Mouse (Mus musculus) MEL (cell line): ENCODE results near the gene Pikfyve.

Experiments used
- CTCF ChIP-seq, 3 experiments: IDR thresholded peaks in 2 of 3; conservative IDR thresholded peaks in 1 of 3; 2 replicates each; pipeline ENCODE4 v1.5.1; 2011 to 2012; ENCODE audit warnings: low read length in 3 of 3, low read depth in 2 of 3, mild to moderate bottlenecking in 2 of 3, improper control_type of control experiment in 1 of 3, inconsistent platforms in 1 of 3, mixed read lengths in 1 of 3, moderate library complexity in 1 of 3; ENCODE audit not compliant: control insufficient read depth in 1 of 3, insufficient read depth in 1 of 3, poor library complexity in 1 of 3, severe bottlenecking in 1 of 3
- POLR2A ChIP-seq, 2 experiments: IDR thresholded peaks; 2 replicates each; pipeline ENCODE4 v1.6.1; 2011 to 2012; ENCODE audit warnings: low read length in 2 of 2, mild to moderate bottlenecking in 2 of 2, control low read depth in 1 of 2, improper control_type of control experiment in 1 of 2, low read depth in 1 of 2, moderate library complexity in 1 of 2; ENCODE audit not compliant: control insufficient read depth in 1 of 2, insufficient read depth in 1 of 2, poor library complexity in 1 of 2

- no peak; a peak in 1 of 6 replicates for TF ChIP-seq CTCF (IDR thresholded peaks at IDR 0.05 in 2 of 3, conservative IDR thresholded peaks at IDR 0.05 in 1 of 3; ENCODE audit: control insufficient read depth in 1 of 3, insufficient read depth in 1 of 3, low read depth in 2 of 3, low read length in 3 of 3, poor library complexity in 1 of 3, severe bottlenecking in 1 of 3)
- TF ChIP-seq POLR2A (IDR thresholded peaks at IDR 0.05; ENCODE audit: control insufficient read depth in 1 of 2, insufficient read depth in 1 of 2, low read depth in 1 of 2, low read length in 2 of 2, poor library complexity in 1 of 2), result no peak
Measured at GRCm38 (mm10) chr1:65312896-65313295, 126.4 kb downstream of the Pikfyve start.
